Mouse (Mus musculus) midbrain, embryonic 11.5 days (tissue): ENCODE data around the gene Prom1. TPM values are rescaled to one million over a fixed set of nuclear protein-coding genes. Genes with fewer than 3 reads are reported as not detected.

ENCODE experiments used
- ATAC-seq: fragments of 200-750 bp; cut with Nextera tagmentation; 2 replicates; pipeline ENCODE4 v1.8.0; 2017; ENCODE audit warnings: moderate TSS enrichment, moderate library complexity; ENCODE audit not compliant: low FRiP score
- DNase-seq: peaks from one replicate; pipeline ENCODE4 v3.0.0; 2015; ENCODE audit warnings: low spot score; ENCODE audit errors: missing footprints
- H3K27ac ChIP-seq: fragments of 300-500 bp; sonication (generic); 2 replicates; pipeline ENCODE4 v1.5.1; 2014; ENCODE audit warnings: low read depth, low read length
- H3K27me3 ChIP-seq: fragments of 300-500 bp; sonication (generic); 2 replicates; pipeline ENCODE4 v1.6.1; 2014; ENCODE audit warnings: mild to moderate bottlenecking, low read length, moderate library complexity, mixed read lengths; ENCODE audit not compliant: control insufficient read depth, insufficient read depth
- H3K36me3 ChIP-seq: fragments of 300-500 bp; sonication (generic); 2 replicates; pipeline ENCODE4 v1.6.1; 2014; ENCODE audit warnings: mild to moderate bottlenecking, low read length, moderate library complexity, mixed read lengths; ENCODE audit not compliant: control insufficient read depth, insufficient read depth
- H3K4me1 ChIP-seq: fragments of 300-500 bp; sonication (generic); 2 replicates; pipeline ENCODE4 v1.6.1; 2014; ENCODE audit warnings: low read length; ENCODE audit not compliant: control insufficient read depth, insufficient read depth
- H3K4me2 ChIP-seq: fragments of 300-500 bp; sonication (generic); 2 replicates; pipeline ENCODE4 v1.6.1; 2014; ENCODE audit warnings: mild to moderate bottlenecking, moderate library complexity
- H3K4me3 ChIP-seq: fragments of 300-500 bp; sonication (generic); 2 replicates; pipeline ENCODE4 v1.5.1; 2014; ENCODE audit warnings: low read depth, low read length
- H3K9ac ChIP-seq: fragments of 300-500 bp; sonication (generic); 2 replicates; pipeline ENCODE4 v1.6.1; 2014; ENCODE audit warnings: low read length
- H3K9me3 ChIP-seq: fragments of 300-500 bp; sonication (generic); 2 replicates; pipeline ENCODE4 v1.6.1; 2016; ENCODE audit warnings: low read length; ENCODE audit not compliant: control insufficient read depth
- WGBS: fragments of 180-500 bp; shearing (Covaris S2); extraction: QIAGEN DNeasy Blood & Tissue Kit; methylation state at CpG from one replicate; pipeline ENCODE4 v1.1.7; 2014; 5-methylcytosine and 5-hydroxymethylcytosine counted together
- polyA plus RNA-seq: library from polyadenylated mRNA; unstranded; fragments of >200 nt; fragmentation: Nextera tagmentation; extraction: Ambion mirVana; gene quantifications from 2 replicates; pipeline ENCODE4 v1.2.1, GENCODE M21; 2014

The Prom1 gene
- polyA plus RNA-seq, 1 experiment from 2014 or later = 171 TPM

DNA sequence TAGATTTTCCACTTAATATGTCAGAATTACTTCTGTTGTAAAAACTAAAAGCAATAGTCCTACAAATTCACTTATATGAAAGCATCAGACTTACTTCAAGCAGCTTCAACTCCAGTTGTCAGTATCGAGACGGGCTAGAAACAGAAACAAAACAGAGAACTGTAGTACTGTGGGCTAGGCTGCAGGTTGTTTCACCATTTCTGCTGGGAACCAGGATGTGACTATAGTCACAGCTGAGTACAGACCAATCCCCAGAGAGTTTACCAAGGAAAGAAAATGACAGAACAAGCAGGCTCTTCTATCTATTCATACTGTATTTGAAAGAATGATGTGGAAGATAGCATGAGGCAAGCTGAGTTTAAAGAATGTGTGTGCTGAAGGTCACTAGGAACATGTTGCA lies 106.9 kb downstream of the Prom1 start:
- no peak overlapping the region for H3K4me2 ChIP-seq

GRCm38 (mm10) chr5:43990316-43990715 lies 111.5 kb downstream of the Prom1 start:
- Histone ChIP-seq H3K9me3 (no peaks in the 10 kb centered on the region), H3K36me3 (no peaks in the 10 kb centered on the region), H3K4me2 (no peak overlapping the region), H3K9ac (no peak overlapping the region), H3K27ac (no peak overlapping the region), H3K4me3 (no peak overlapping the region), H3K27me3 (no peaks in the 10 kb centered on the region), H3K4me1 (no peaks in the 10 kb centered on the region)
- peak; percentile 92 for DNase-seq
- WGBS = 61% methylated on average over 6 of the region's 6 CpGs
- 0 out of 2 replicates have a peak, but pooled peaks have one; percentile 52 for ATAC-seq

More for the DNA sequence above, 106.9 kb downstream of the Prom1 start:
- H3K27me3 ChIP-seq = no peaks in the 10 kb centered on the region
- ATAC-seq (no peak), DNase-seq (no peak)
- H3K27ac ChIP-seq = no peak overlapping the region
- no peak overlapping the region for H3K9ac ChIP-seq
- H3K36me3 ChIP-seq = 0 out of 2 replicates have a peak, but pooled peaks cover 2% of the 10 kb centered on the region
- no peaks in the 10 kb centered on the region for H3K9me3 ChIP-seq
- H3K4me3 ChIP-seq = no peak overlapping the region
- 94% methylated on average over 2 of the region's 2 CpGs for WGBS
- H3K4me1 ChIP-seq = no peaks in the 10 kb centered on the region

GRCm38 (mm10) chr5:43989017-43989416 lies 112.8 kb downstream of the Prom1 start:
- Histone ChIP-seq H3K36me3 (no peaks in the 10 kb centered on the region), H3K9ac (no peak overlapping the region), H3K4me1 (no peaks in the 10 kb centered on the region), H3K4me2 (no peak overlapping the region), H3K9me3 (no peaks in the 10 kb centered on the region), H3K4me3 (no peak overlapping the region), H3K27me3 (no peaks in the 10 kb centered on the region), H3K27ac (no peak overlapping the region)
- WGBS = 76% methylated on average over 5 of the region's 5 CpGs
- no peak for ATAC-seq
- no peak for DNase-seq

DNA sequence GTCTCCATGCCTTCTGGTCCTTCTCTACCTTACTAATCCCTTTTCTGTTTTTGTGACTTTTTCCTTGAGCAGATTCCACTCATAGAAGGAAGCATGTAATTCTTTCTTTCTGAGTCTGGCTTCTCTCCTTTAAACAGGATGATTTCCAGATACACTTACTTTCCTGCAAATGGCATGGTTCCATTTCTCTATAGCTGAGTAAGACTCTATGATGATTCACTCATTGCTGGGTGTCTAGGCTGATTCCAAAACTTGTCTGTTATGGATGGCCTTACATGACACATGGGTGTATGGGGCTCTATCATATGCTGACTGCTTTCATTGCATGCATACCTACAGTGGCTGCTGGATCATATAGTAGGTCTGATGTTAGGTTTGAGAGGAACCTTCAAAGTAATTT lies 115.6 kb downstream of the Prom1 start:
- ATAC-seq (no peak), DNase-seq (no peak)
- H3K36me3 ChIP-seq = no peaks in the 10 kb centered on the region
- H3K27ac ChIP-seq = no peak overlapping the region
- H3K9ac ChIP-seq = no peak overlapping the region
- H3K4me3 ChIP-seq = no peak overlapping the region
- no peaks in the 10 kb centered on the region for H3K9me3 ChIP-seq
- no peaks in the 10 kb centered on the region for H3K4me1 ChIP-seq
- no peak overlapping the region for H3K4me2 ChIP-seq
- H3K27me3 ChIP-seq = no peaks in the 10 kb centered on the region

DNA sequence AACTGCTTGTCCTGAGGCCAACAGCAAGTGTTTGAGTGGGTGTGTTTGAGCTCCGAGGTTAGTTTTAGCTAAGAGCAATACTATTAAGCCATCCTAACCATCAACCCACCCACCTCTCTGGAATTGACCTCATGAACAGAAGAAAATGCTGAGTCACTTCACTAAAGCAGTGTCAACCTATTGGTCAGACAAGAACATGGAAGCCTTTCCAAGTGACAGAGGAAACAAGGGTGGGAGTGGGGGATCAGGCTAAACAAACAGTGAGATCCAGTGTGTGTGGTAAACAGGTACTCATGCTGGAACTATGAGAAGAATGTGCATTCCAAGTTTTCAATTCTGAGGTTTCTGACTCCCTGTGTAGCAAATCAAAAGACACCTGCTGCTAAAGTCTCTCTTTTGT lies 118.9 kb downstream of the Prom1 start:
- 55% methylated on average over 1 of the region's 1 CpGs for WGBS
- Histone ChIP-seq H3K27ac (no peak overlapping the region), H3K36me3 (no peaks in the 10 kb centered on the region), H3K4me1 (no peaks in the 10 kb centered on the region), H3K9me3 (no peaks in the 10 kb centered on the region), H3K9ac (no peak overlapping the region), H3K4me2 (no peak overlapping the region), H3K4me3 (no peak overlapping the region), H3K27me3 (no peaks in the 10 kb centered on the region)
- DNase-seq (no peak), ATAC-seq (no peak)

DNA sequence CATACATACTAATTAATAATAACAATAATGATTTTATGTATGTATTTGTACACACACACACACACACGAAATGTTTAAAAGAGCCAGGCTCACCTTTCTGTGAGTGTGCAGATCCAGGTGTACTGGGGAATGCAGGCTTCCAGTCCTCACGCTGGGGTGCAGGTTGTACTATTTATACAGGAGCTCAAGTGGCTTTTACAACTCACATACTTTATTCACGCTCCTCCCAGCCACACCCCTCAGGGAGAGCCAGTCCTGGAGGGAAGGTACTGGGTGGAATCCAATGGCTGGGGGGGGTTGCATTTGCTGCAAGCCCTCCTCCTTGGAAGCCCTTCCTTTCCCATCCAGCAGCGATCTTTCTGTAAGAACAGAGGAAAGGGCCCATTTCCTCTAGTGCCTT lies 120.2 kb downstream of the Prom1 start, which contains the start of gene Fgfbp1:
Gene Fgfbp1 (minus strand): TSS at position 160 of the 400 bp plus-strand sequence.
- no peaks in the 10 kb centered on the region for H3K9me3 ChIP-seq

GRCm38 (mm10) chr5:43980397-43980796 lies 121.4 kb downstream of the Prom1 start:
- H3K9me3 ChIP-seq = no peaks in the 10 kb centered on the region
- DNase-seq (no peak), ATAC-seq (no peak)
- H3K4me1 ChIP-seq = no peaks in the 10 kb centered on the region
- no peak overlapping the region for H3K4me2 ChIP-seq
- H3K9ac ChIP-seq = no peak overlapping the region
- no peak overlapping the region for H3K27ac ChIP-seq
- no peak overlapping the region for H3K4me3 ChIP-seq
- 85% methylated on average over 2 of the region's 2 CpGs for WGBS
- H3K36me3 ChIP-seq = no peaks in the 10 kb centered on the region
- no peaks in the 10 kb centered on the region for H3K27me3 ChIP-seq

More for the DNA sequence above, 120.2 kb downstream of the Prom1 start, which contains the start of gene Fgfbp1:
- no peak within 1 kb of the TSS for H3K4me2 ChIP-seq
- DNase-seq (no peak), ATAC-seq (no peak)
- H3K27me3 ChIP-seq = no peaks in the 10 kb centered on the region
- H3K4me1 ChIP-seq = no peaks in the 10 kb centered on the region
- 59% methylated on average over 4 of the region's 4 CpGs for WGBS
- H3K27ac ChIP-seq = no peak within 1 kb of the TSS
- no peak within 1 kb of the TSS for H3K4me3 ChIP-seq
- no peak within 1 kb of the TSS for H3K9ac ChIP-seq
- no peaks in the 10 kb centered on the region for H3K36me3 ChIP-seq

DNA sequence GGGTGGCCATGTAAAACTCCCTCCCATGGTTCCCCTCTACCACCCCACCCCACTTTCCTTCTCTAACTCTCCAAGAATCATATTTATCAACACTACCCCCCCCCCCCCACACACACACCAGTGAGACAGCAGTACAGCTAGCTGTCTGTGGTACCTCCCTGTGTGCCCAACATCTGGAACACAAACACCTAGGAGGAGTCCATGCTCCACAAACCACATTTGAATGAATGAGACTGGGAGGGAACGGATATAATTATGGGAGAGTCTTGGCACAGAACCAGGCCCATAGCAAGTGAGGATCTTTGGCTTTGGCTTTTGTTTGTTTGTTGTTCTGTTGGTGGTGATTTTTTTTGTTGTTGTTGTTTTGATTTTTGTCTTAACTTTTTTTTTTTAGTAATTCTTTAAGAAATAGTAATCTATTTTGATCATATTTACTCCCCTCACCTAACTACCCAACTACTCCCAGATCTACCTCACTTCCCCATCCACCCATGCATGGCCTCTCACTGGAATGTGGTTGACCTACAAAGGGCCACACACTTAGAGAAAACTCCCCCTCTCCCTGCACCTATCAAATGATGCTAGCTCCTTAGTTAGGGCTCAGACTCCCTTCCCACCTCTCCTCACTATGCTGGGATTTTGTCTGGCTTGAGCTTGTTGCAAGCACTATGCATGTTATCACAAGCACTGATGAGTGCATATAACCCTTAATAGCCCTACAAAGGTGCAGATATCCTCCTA lies 124.8 kb downstream of the Prom1 start:
- no peaks in the 10 kb centered on the region for H3K9me3 ChIP-seq
- ATAC-seq (no peak), DNase-seq (no peak)
- H3K27ac ChIP-seq = no peak overlapping the region
- H3K9ac ChIP-seq = no peak overlapping the region
- no peak overlapping the region for H3K4me2 ChIP-seq
- 93% methylated on average over 1 of the region's 1 CpGs for WGBS
- H3K4me3 ChIP-seq = no peak overlapping the region
- no peaks in the 10 kb centered on the region for H3K36me3 ChIP-seq
- H3K4me1 ChIP-seq = no peaks in the 10 kb centered on the region
- no peaks in the 10 kb centered on the region for H3K27me3 ChIP-seq

GRCm38 (mm10) chr5:43974166-43974565 lies 127.7 kb downstream of the Prom1 start:
- no peak overlapping the region for H3K4me3 ChIP-seq
- H3K27me3 ChIP-seq = no peaks in the 10 kb centered on the region
- H3K9ac ChIP-seq = no peak overlapping the region
- ATAC-seq (no peak), DNase-seq (no peak)
- H3K36me3 ChIP-seq = no peaks in the 10 kb centered on the region
- no peaks in the 10 kb centered on the region for H3K9me3 ChIP-seq
- no peaks in the 10 kb centered on the region for H3K4me1 ChIP-seq
- H3K27ac ChIP-seq = no peak overlapping the region
- WGBS = 89% methylated on average over 6 of the region's 6 CpGs
- H3K4me2 ChIP-seq = no peak overlapping the region
